Comparison of ENCODE assay signal across 8 mouse cellular contexts in genomic region chr19:53019716-53020463, GRCm38 (mm10). TPM values are rescaled to one million over a fixed set of nuclear protein-coding genes. Genes with fewer than 3 reads are reported as not detected.
DNase-seq lines count a peak whose midpoint lies in the region; ATAC-seq lines count a peak whose summit lies in the region.

No protein-coding gene starts in this region.

- peak; percentile 53 to 73 for DNase-seq in left cerebral cortex, adult 18-20 months (ENCODE audit: low spot score in 2 of 2)
- DNase-seq in left cerebral cortex, adult 8-10 months (ENCODE audit: low spot score in 2 of 2), result no peak
- DNase-seq in Muller cell, postnatal 12 days (ENCODE audit: inconsistent ontology term), result peak; percentile 77
- DNase-seq in cerebellum, adult 9-11 months, result peak; percentile 65
- peak; percentile 46 to 63 for DNase-seq in gastrocnemius, postnatal 36 days
- peak; percentile 68 for DNase-seq in left cerebral cortex, postnatal 4 days
- peak; percentile 75 for DNase-seq in testis, postnatal 14 days (ENCODE audit: low spot score)

- intact Hi-C loops in gastrocnemius, postnatal 36 days (cut with DNase I), result no loop called here
- intact Hi-C loops in left cerebral cortex, postnatal 4 days (cut with DNase I), result loop anchor here (10.0 kb wide), 2 partner anchors 185 to 225 kb away; no protein-coding TSS in a partner anchor

- ATAC-seq in monocyte, adult 5-6 weeks (replicated peaks; ENCODE audit: insufficient number of reproducible peaks, low FRiP score, low TSS enrichment, poor library complexity, severe bottlenecking), result peak; percentile 86

RNA-seq across cellular contexts. Expression of gene Xpnpep1, which starts 20.1 kb away (rescaled TPM):
- total RNA-seq in left cerebral cortex, adult 18-20 months (2021), result 10 to 100 TPM; 60.4 to 65.1 TPM
- 10 to 100 TPM; 59.6 to 74.9 (median 68.6) TPM for total RNA-seq in left cerebral cortex, adult 8-10 months (2022)
- total RNA-seq in gastrocnemius, postnatal 36 days (2021), result 10 to 100 TPM; 41.8 to 52.1 TPM
- total RNA-seq in left cerebral cortex, postnatal 4 days (2021), result 100 to 1,000 TPM; 123 to 124 TPM
- total RNA-seq in monocyte, adult 5-6 weeks (2017), result 48.5 to 69.7 TPM (median 51.8 TPM) in 3 replicates

Comparison
In these comparisons a context has a peak if more than half of its experiments do, and no peak if none do; other contexts are left out.
1. DNase-seq: peak in left cerebral cortex, adult 18-20 months (2 of 2), Muller cell, postnatal 12 days (single experiment), cerebellum, adult 9-11 months (single experiment), gastrocnemius, postnatal 36 days (2 of 2), left cerebral cortex, postnatal 4 days (single experiment) and testis, postnatal 14 days (single experiment); none in left cerebral cortex, adult 8-10 months (0 of 2).